Mouse (Mus musculus) right cerebral cortex, postnatal 10 days (tissue): Measurements from ENCODE around the gene Catsperg1.
"Not testable (repeated sequence)": the region's sequence is repeated elsewhere in the genome, so short reads cannot be mapped to it uniquely, and the experiment has no call there.

ENCODE experiments used
- DNase-seq, 2 experiments: peaks; one replicate each; pipeline ENCODE4 v3.0.0; 2021; ENCODE audit warnings: low spot score in 2 of 2

Gene Catsperg1

DNA sequence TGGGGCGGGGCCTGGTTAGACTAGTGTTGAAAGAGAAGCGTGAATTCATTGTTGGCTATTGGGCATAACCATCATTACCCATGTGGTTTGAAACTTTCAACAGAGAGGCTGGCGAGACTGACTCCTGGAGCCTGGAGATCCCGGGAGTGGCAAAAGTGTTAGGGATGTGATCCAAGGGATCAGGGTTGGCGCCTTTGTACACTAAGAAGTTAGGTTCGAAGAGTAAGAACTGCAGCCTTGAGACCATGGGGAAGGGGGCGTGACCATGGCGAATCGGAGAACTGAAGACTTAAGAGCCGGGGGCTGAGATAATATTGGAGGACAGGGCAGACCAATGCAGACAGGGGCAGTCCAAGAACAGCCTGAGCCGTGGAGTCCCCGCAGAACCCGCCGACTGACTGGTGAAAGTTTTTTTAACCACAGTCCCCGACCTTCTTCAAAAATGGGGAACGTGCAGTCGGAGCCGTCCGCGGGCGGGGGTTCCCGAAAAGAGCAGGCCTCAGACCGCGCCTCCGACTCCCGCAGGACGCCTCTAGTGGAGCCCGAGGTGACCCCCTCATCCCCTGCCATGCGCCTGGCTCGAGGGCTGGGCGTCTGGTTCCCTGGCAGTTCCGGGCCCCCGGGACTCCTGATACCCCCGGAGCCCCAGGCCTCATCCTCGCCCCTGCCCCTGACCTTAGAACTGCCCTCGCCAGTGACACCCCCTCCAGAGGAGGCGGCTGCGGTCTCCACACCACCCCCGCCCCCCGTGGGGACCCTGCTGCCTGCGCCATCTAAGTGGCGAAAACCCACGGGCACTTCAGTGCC is 42.9 kb downstream of the Catsperg1 start:
- peak in 1 of 2 experiments; percentile 52 for DNase-seq

DNA sequence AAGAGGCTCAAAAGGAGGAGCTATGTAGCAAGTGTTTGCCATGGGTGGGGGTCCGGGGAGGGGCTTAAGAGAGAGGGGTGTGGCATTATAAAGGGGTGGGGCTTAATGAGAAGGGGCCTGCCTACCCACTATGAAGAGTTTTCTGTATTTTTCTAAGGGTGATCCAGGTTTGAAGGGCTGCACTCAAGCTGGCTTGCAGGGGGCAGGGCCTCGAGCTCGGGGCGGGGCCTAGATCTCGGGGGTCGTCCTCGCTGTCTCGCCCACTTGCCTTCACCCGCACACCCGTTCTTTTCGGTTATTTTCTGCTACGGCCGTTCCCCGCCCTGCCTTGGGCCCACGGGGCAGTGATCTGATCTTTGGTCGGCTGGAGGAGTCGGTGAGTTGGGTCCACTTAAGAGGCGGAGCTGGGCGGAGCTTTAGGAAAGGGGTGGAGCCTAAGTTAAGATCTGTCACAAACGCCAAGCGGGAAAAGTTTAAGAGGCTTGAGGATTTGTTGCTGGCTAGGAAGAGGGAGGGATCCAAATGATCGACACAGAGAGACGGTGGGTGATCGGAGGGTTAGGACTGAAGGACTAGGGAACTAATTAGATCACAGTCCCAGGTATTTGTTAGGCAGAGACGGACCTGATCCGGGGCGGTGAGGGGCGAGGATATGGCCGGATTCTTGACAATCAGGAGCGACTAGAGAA is 43.6 kb downstream of the Catsperg1 start, which contains the start of the genes Ggn and Spred3:
Ggn (plus strand) TSS at position 145 of the 689 bp plus-strand sequence.
Spred3 (minus strand) TSS at position 346 of the 689 bp plus-strand sequence.
- DNase-seq = peak; percentile 68 to 74

DNA sequence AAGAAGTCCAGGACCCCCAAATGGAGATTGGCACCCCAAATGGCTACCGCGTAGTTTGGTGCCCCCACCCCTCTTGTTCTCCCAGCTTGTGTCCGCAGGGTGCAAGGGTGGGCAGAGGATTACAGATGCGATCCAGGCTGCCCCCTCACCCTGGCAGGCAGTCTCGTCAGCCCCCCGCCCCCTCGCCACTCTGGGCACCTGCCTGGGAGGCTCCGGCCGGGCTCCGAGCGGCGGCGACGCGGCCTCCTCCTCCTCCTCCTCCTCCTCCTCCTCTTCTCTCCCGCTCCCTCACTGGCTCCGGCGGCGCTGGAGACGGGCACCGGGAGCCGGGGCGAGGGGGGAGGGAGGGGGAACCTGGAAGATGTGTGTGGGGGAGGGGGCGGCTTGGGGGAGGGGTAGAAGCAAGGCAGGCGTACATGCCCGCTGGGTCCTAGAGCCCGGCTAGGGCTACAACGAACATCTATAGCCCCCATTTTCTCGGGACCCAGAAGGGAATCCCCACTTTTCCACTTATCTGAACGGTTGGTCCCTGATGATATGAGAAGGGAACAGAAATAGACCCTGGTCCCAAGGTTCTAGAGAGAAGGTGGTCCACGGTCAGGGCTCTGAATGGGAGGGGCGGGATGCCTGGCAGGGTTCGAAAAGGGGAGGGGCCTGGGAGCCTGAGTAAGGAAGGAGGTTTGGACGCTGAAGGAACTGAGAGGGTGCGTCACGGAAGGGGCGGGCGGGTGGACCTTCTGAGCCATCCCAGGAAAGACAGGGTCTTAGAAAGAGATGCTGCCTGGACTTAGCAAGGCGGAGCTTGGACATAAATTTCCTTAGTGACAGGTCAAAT is 44.4 kb downstream of the Catsperg1 start:
- DNase-seq = peak; percentile 92

DNA sequence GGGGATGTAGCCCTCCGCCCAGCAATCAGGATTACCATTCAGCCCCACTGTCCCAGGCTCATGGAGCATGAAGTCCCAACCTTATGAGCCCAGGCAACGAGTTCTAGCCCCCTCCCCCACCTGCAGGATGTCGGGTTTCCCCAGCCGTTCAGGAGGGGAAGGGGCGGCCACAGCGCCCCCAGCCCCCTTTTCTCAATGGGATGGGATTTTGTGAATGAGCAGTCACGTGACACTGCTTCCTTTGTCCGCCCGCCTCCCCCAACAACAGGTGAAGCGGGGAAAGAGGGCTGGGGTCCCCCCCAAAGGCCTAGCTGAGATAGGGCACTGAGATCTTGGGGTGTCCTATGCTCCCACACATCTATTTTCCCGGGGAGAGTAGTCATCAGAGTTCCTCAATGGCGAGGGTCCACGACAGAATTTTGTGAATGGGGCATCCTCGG is 45.0 kb downstream of the Catsperg1 start:
- DNase-seq = peak; percentile 70 to 73

DNA sequence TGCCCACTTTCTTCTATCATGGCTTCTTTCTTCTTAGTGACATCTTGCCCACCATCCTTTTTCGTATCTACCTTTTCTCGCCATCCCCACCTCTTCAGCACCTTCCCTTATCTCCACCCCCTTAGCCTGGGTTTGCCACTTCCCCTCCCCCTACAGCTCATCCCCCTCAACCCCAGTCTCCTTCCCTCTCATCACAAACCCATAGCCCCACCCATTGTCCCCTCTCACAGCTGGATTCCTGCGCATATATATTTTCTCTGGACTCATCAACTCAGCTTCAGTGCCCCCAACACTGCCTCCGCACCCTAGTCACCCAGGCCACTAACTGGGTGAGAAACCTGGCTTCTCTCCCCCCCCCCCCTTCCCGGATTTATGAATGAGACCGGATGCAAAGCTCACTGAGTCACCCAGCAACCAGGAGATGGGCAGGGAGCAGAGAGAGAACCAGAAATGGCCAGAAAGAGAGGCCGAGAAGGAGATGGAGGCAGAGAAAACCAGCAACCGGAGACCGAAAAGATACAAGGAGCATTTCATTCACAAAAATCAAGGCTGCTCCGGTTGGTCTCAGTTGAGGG is 45.6 kb downstream of the Catsperg1 start:
- DNase-seq = peak in 1 of 2 experiments; percentile 45

DNA sequence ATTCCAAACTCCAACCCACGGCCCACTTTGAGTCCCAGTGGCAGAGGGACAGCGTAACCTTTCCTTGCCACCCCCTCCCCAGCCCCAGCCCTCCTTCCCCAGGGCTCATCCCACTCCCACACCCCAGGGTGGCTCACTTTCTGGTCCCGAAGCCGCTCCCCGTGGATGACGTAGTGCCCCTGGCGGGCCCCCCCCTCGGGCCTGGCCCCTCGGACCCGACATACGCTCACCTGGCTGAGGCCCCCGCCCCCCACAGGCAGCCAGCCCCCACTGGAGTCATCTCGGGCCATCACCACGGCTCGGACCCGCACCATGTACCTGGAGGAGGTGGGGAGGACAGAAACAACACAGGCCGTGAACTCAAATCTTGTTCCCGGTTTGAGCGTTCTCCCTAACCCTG is 46.2 kb downstream of the Catsperg1 start:
- peak in 1 of 2 experiments; percentile 49 for DNase-seq

DNA sequence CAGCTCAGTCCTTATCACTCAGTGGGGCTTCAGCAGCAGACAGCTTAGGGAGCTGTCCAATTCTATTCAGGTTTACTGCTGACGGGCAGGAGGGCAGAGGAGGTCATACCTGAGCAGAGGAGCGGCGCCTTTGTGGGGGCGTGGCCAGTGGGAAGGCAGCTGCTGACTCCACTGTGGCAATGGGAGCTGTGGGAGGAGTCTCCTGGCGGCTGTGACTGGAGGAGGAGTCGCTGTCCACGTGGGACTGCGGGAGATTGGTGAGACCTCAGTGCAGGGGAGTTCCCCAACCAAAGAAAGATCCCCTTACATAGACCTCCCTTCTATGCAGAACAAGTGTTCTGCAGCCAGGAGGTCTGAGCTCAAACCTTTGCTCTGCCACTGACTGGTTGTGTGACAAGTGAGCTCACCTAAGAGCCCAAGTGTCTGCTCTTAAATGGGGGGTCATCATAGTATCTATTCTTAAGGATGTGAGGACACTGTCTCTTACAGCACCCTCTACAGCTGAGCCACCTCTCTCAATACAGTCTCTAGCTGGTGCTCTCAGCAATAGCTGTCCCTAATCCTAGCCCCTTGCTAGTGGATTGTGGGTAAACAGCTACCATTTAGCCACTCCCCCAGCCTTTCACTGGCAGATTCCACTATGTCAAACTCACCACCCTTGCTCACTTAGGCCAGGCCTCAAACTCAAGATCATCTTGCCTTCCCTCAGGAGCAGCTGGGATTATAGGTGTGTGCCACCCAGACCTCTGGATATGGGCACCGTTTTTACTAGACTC is 50.9 kb downstream of the Catsperg1 start:
- DNase-seq = peak in 1 of 2 experiments; percentile 34

DNA sequence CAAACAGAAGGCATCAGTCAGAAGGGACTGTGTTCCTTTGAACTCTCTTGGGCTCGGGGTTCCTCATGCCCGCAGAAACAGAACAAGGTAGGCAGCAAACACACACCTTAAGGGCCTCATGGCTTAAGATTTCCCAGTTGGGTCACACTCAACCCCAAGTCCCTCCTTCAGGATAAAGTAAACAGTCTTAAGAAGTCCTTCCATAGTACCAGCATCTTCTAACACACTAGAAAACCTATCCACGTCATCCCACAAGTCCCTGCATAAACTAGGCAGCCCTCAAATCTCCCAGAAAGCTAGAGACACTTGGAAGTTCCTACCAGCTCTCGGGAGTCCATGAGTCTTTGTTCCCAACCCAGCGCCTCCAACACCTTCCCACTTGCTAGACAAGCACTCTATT is 51.5 kb downstream of the Catsperg1 start:
- DNase-seq = no peak

DNA sequence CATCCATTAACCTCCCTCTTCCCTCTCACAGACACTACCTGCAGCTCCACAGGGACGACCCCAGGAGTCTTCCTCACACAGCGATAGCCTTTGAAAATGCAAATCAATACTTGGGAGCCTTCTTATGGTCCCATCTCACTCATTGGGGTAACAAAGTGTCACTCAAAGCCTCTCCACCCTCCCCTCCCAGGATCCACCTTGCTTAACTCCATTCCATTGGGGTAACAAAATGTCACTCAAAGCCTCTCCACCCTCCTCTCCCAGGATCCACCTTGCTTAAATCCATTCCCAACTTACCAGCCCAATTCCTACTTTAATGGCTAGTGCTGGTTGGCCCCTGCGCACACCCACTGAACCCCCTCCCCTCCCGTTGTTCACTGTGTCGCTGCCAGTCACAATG is 55.6 kb downstream of the Catsperg1 start:
- peak in 1 of 2 experiments; percentile 20 for DNase-seq

DNA sequence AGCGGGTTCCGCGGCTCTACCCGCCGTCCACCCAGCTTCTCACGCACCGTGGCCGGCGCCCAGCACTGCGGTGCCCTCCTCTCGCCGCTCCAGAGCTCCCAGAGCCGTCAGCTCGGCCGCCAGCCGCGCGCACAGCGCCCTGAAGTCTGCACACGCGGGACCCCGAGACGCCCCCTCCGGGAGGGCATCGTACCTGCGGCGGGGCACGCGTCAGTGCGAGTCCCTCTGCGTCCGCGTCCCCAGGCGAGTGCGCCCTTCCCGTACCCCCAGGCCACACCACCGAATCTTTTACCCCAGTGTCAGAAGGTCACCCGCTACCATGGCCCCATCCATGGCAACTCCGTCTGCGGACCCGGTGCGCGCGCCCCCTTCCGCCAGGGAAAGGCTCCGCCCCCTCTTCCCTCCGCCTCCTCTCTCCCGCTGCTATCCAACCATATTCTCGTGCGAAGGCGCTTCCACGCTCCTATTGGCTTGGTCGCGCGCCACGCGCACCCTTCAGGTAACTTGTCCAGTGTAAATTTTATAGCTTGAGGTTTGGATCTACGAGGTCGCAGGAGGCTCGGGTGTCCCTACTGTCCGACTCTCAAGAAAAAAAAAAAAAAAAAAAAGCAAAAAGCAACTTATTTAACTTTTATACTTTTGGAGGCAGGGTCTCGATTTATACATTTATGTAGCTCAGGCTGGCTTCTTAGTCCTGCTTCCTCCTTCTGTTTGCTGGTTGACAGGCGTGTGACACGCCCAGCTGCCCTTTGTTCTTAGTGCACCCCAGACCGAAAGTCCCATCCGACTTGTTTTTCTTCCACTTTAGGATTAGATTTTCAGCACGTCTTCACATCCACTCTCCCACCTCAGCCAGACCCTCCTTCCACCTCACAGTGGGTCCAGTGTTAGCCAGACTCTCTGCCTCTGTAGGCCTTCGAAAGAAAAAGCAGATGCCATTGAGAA is 57.7 kb downstream of the Catsperg1 start, which contains the start of gene Fam98c:
Fam98c (minus strand) TSS at position 397 of the 945 bp plus-strand sequence.
- DNase-seq = peak; percentile 90 to 91

DNA sequence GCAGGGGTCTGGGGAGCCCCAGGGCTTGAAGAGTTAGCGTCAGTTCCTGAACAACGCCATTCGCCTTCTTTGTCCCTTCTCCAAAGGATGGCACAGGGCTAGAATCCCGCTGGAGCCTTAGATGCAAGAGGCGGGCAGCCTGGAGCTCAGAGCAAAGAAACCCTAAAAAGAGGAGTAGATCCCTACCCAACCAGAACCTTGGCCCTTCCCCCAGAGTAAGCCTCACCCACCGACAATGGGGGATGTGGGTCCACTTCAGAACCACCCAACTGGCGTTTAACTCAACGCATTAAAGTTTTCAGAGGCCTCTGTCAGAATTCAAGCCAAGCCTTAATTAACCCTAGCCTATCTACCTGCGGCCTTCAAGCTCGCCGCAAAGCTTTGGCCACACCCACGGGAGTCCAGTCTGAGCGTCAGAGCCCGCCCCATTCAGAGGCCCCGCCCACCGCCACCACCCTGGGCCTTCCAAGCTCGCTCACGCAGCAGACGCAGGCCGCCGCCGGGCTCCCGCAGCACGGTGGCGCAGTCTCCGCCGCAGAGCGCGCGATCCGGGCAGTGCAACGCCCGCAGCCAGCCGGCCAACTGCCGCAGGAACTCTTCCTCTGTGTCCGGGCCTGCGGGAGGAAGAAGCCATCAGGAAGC is 58.5 kb downstream of the Catsperg1 start:
- peak; percentile 92 to 93 for DNase-seq

DNA sequence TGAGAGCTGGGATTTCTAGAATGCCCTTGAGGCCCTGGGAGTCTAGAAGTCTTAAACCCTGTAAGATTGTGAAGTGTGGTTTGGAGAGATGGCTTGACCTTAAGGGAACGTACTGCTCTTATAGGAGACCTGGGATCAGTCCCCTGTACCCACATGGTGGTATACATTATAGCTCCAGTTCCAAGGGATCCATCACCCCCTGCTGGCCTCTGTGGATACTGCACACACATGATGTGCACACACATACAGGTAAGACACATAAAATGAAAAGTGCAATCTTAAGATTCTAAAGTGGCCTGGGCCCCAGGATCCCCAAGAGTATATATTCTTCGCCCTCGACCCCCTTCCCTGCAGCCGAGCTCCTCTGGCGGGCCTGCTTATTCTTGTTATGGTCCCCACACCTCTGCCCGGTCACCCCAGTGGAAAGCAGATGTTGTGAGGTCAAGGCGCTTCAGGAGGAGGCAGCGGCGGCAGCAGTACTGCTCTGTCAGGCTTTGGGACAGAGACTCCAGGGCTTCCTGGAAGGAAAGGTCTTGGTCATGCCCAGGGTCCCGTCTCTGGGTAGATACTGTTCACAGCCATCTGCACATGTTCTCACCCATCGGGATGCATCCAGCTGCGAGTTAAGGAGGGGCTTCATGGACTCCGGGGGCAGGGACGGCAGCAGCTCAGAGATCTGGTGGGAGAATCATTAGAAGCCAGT is 59.7 kb downstream of the Catsperg1 start:
- DNase-seq = no peak

DNA sequence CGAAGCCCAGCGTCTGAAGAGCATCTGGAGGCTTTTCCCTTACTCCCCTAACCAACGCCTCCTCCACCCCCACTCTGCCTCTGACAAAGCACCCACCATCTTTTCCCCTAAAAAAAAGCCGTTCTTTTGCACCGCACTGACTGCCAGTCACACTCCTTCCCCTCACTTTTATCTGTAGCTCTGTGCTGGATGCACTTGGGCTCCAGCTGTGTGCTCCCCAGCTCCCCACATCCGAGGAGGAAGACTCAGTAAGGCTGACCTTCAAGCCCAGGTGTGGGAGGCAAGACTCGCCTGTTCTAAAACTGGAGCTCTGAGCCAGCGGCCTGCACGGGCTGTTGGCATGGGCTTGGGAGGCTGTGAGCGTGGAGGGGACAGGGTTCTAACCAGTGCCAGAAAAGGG is 62.3 kb downstream of the Catsperg1 start:
- no peak for DNase-seq

DNA sequence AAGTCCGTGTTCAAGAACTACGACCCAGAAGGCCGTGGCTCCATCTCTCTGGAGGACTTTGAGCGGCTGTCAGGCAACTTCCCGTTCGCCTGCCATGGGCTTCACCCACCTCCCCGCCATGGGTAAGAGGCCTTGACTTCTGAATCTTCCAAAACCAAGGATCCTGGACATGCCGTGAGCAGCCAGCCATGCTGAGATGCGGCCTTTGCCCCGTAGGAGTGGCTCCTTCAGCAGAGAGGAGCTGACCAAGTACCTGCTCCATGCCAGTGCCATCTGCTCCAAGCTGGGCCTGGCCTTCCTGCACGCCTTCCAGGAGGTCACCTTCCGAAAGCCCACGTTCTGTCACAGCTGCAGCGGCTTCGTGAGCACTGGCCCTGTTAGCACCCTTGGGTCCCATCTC is 65.1 kb downstream of the Catsperg1 start:
- no peak for DNase-seq

DNA sequence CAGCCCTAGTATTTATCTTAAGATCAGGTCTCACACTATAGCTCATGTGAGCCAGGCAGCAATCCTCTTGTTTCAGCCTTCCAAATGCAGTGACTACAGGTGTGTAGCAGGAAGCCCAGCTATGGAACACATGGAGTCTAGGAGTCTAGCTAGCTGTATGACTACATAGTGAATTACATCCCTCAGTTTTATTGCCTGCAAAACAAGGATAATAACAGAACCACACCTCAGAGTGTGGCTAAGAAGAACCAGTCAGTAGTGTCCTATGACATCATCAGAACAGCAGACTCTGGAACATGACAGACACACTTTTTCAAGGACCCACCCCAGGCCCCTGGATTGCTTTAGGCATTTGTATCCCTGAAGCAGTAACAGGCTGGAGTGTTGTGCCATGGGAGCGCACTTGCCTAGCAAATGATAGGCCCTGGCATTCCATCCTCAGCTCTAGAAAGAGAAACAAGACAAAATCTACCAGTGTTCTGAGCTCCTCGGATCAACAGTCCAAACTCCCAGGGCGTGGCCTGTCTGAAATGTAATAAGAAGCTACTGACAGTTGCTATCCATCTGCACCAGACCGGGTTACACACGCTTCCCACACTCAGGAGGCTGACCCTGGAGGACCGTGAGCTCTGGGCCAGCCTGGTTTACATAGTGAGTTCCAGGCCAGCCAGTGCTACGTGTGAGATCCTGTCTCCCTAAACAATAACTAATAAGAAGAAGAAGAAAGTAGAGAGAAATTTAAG is 67.0 kb downstream of the Catsperg1 start:
- no peak for DNase-seq

DNA sequence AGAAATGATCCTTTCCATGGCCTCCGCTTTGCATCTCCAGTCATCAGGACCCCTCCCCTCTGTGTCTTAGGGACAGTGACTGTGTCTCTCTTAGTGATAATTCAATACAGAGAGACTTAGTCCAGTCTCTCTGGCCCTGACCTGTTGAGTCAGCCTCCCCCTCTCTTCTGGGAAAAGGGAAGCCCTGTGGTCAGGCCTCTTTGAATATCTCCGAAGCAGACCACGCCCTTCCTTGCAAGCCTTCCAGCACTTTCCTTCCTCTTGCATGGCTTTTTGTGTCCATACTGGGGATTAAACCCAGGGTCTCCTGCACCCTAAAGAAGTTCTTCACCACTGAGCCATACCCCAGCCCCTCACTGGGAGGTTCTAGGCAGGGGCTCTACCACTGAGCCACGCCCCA is 69.8 kb downstream of the Catsperg1 start:
- no peak for DNase-seq

DNA sequence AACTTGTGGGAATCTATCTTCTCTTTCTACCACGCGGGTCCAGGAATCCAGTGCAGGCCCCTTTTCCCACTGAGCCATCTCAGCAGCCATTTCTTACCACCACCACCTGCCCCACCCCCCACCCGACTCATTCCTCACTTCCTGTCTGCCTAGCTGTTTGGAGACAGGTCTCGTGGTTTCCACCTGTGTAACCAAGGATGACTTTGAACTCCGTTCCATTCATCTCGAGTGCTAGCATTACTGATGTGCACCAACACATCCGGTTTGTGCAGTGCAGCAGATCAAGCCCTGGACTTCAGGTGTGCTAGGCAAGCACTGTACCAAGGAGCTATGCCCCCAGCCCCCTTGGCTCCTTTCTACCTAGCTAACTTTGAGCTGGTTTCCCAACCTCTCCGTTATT is 72.4 kb downstream of the Catsperg1 start:
- DNase-seq = no peak

DNA sequence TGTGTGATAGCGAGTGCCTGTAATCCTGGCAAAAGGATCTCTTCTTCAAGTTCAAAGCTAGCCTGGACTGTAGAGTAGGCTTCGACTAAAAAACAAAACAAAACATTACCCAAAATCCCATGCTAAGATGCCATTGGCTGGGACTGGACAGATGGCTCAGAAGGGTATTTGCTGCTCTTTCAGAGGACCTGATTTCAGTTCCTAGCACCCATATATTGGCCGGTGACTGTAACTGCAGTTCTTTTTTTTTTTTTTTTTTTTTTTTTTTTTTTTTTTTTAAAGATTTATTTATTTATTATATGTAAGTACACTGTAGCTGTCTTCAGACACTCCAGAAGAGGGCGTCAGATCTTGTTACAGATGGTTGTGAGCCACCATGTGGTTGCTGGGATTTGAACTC is 74.6 kb downstream of the Catsperg1 start:
- not testable (repeated sequence) for DNase-seq
